Mouse (Mus musculus): ENCODE measurements around the gene Rpl36-ps4. TPM values are rescaled to one million over a fixed set of nuclear protein-coding genes. Genes with fewer than 3 reads are reported as not detected.
A peak's percentile ranks its signal among the peaks of the same experiment; 100 is the strongest.

Gene Rpl36-ps4
- total RNA-seq (2021), result not detected
- long read RNA-seq, experiment 1, result 0 reads
- long read RNA-seq, experiment 2, result 0 reads

- no peak for DNase-seq
These were observed at the start of gene Rpl36-ps4 for GRCm38 (mm10) chr17:87920677-87921076. Rpl36-ps4 (plus strand) TSS chr17:87920977.

GRCm38 (mm10) chr17:87871461-87872126 lies 49.2 kb upstream of the Rpl36-ps4 start:
- no peak for DNase-seq

- DNase-seq, result no peak
These were observed 48.5 kb upstream of the Rpl36-ps4 start for GRCm38 (mm10) chr17:87872286-87872685.

GRCm38 (mm10) chr17:87873456-87873855 lies 47.3 kb upstream of the Rpl36-ps4 start:
- DNase-seq, result no peak

GRCm38 (mm10) chr17:87873943-87874342 lies 46.8 kb upstream of the Rpl36-ps4 start:
- no peak for DNase-seq

- no peak for DNase-seq
These were observed 45.3 kb upstream of the Rpl36-ps4 start for GRCm38 (mm10) chr17:87875346-87875920.

- DNase-seq, result no peak
These were observed 44.3 kb upstream of the Rpl36-ps4 start for GRCm38 (mm10) chr17:87876295-87877000.

GRCm38 (mm10) chr17:87877207-87878073 lies 43.3 kb upstream of the Rpl36-ps4 start:
- DNase-seq, result peak; percentile 41 to 77

GRCm38 (mm10) chr17:87878556-87879483 lies 42.0 kb upstream of the Rpl36-ps4 start:
- DNase-seq, result no peak

- no peak for DNase-seq
These were observed 41.1 kb upstream of the Rpl36-ps4 start for GRCm38 (mm10) chr17:87879484-87880225.

GRCm38 (mm10) chr17:87882594-87882993 lies 38.2 kb upstream of the Rpl36-ps4 start:
- peak; percentile 6 to 33 for DNase-seq

GRCm38 (mm10) chr17:87897175-87897574 lies 23.6 kb upstream of the Rpl36-ps4 start:
- DNase-seq, result no peak

- DNase-seq, result no peak
These were observed 20.1 kb upstream of the Rpl36-ps4 start for GRCm38 (mm10) chr17:87900677-87901076.

- DNase-seq, result no peak
These were observed 19.6 kb upstream of the Rpl36-ps4 start for GRCm38 (mm10) chr17:87901163-87901562.

- no peak for DNase-seq
These were observed 17.6 kb upstream of the Rpl36-ps4 start for GRCm38 (mm10) chr17:87903213-87903612.

- DNase-seq, result no peak
These were observed 17.1 kb upstream of the Rpl36-ps4 start for GRCm38 (mm10) chr17:87903725-87904124.

GRCm38 (mm10) chr17:87915386-87915785 lies 5.4 kb upstream of the Rpl36-ps4 start:
- DNase-seq, result no peak

GRCm38 (mm10) chr17:87918121-87918520 lies 2.7 kb upstream of the Rpl36-ps4 start:
- DNase-seq, result no peak

- DNase-seq, result no peak
These were observed 13.5 kb downstream of the Rpl36-ps4 start for GRCm38 (mm10) chr17:87934326-87934725.

- no peak for DNase-seq
These were observed 14.0 kb downstream of the Rpl36-ps4 start for GRCm38 (mm10) chr17:87934736-87935135.
